ENCODE assay signal across 1 mouse cellular context in genomic region chr12:83921535-83922381, GRCm38 (mm10).
TF ChIP-seq lines count a peak whose summit lies in the region.

Gene Numb, minus strand, starts transcription at chr12:83921934.

TF ChIP-seq in CH12.LX, 34 proteins besides CTCF, POLR2A, EP300 and RAD21 (continued from another document):
- TF ChIP-seq RCOR1 (conservative IDR thresholded peaks at IDR 0.05; ENCODE audit: low read depth, low read length) (no peak), TBP (conservative IDR thresholded peaks at IDR 0.05; ENCODE audit: low read depth, low read length) (peak; percentile 88), HCFC1 (IDR thresholded peaks at IDR 0.05; ENCODE audit: low read depth, low read length) (peak; percentile 71), TCF12 (IDR thresholded peaks at IDR 0.05; ENCODE audit: low read depth, low read length) (peak; percentile 66), PAX5 (IDR thresholded peaks at IDR 0.05; ENCODE audit: low read length) (no peak), ZKSCAN1 (IDR thresholded peaks at IDR 0.05; ENCODE audit: borderline replicate concordance, low read depth, low read length) (no peak)
TF ChIP-seq in CH12.LX: peak in this region for 16.
